Mouse (Mus musculus): ENCODE results near the gene Kif9.

The Kif9 gene

DNA sequence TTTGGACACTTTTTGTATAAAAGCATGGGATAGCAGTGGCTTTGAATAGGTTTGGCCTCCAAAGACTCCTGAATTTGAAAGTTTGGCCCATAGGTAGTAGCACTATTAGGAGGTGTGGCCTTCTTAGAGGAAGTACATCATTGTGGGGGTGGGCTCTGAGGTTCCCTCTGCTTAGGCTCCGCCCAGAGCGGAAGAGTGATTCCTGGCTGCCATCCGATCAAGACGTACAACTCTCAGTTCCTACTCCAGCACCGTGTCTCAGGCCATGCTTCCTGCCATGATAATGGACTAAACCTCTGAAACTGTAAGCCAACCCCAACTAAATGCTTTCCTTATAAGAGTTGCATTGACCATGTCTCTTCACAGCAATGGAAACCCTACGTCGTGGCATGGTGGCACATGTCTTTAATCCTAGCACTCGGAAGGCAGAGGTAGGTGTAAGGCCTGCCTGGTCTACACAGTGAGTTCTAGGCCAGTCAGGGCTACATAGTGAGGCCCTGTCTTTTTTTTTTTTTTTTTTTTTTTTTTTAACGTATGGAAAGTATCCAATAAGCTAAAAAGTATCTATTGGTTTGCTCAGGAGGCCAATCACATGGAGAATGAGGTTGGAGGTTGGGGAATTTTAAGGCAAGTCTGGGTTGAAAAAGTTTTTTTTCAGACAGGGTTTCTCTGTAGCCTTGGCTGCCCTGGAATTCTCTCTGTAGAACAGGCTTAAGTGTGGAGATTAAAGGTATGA, 52.4 kb downstream of the Kif9 start:
- DNase-seq: no peak

DNA sequence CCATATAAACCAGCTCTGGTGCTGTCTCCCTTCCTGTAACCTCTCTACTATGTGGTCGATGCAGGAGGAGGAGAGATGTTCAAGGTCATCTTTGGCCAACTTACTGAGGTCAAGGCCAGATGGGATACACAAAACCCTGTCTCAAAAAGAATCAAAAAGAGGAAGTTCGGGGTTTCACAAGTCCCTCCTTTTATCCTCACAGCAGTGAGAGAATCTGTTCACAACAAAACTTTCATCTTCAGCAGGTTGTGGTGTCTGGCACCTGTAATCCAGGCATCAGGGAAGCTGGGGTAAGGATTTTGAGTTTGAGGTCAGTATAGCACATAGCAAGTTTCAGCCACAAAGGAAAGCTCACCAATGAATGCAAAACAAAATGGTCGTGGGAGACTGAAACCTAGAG, 53.9 kb downstream of the Kif9 start:
- DNase-seq: no peak

DNA sequence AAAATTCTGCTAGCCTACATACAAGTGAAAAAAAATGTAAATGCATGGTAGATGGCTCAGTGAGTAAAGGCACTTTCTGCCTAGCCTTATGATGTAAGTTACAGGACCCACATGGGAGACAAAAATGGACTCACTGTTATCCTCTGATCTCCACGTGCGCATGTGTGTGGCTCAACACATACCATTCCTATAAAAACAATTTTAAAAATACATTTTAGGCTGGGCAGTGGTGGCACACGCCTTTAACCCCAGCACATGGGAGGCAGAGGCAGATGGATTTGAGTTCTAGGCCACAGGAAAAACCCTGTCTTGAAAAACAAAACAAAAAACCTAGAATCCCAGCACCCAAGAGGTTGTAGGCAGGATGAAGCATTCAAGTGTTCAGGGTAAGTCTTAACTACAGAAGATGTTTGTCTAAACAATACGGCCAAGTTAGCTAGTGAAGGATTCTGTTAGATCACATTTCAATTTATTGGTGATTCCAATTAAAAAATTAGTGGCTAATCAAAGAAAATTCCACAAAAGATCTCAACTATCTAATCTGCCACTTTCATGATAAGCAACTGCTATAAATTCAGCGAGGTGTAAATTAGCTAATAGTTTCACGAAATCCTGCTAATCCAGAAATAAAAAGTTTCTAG, 54.5 kb downstream of the Kif9 start:
- peak; percentile 31 for DNase-seq

DNA sequence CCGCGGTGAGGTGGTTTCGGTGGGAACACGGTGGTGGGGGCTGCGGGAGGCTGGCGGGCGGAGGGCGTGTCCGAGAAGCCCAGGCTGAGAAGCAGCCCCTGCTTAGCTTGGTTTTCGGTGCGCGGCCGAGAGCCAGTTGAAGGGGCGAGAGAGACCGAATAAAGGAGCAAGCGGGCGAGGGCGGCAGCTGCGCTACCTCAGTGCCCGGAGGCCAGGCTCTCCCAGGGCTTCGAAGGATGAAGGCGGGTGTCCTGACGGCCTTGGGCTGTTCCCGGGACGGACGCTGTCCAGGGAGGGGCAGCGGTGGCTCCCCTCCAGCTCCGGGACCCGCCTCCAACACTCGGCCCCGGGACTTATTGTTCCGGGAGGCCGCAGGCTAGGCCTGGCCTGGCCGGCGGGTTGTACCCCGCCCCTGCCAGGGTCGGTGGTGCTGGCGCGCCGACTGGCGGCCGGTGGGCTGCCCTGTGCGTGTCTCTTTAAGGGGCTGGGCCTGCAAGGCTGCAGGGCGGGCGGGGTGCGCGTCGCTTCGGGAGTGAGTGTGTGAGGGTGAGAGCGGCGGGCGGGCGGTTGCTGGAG, 55.2 kb downstream of the Kif9 start:
- peak; percentile 92 for DNase-seq

DNA sequence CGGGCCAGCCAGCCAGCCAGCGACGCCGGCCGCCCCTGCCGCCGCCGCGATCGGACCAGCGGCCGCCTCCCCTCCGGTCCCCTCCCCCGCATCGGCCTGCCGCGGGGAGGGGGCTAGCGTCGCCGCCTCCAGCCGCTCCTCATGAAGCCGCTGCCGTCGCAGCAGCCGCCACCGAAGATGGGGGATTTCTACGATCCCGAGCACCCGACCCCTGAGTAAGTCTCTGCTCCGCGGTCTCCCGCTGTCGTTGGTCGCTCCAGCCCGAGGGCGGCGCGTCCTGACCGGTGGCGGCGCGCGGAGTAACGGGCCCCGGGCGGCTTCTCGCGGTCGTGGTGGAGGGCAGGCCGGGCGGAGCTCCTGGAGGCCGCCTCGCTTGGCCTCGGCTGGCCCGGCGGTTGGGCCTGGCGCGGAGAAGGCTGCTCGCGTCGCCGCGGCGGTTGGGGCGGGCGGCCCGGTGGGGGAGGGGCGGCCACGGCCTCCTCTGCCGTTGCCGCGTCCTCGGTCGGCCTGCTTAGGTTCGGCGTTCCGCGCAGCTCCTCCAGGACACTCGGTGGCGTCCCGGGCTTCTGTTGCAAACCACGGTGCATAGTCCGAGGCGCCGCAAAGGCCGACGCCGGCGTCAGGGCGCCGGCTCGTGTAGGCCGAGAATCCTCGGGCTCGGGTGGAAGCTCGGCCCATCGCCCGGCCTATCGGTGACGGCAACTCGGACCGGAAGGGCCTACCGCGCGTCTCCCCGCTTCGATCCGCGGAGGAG, 56.0 kb downstream of the Kif9 start, which contains the start of gene Setd2:
Setd2 (plus strand) TSS at position 60 of the 754 bp plus-strand sequence.
- peak; percentile 67 for DNase-seq

DNA sequence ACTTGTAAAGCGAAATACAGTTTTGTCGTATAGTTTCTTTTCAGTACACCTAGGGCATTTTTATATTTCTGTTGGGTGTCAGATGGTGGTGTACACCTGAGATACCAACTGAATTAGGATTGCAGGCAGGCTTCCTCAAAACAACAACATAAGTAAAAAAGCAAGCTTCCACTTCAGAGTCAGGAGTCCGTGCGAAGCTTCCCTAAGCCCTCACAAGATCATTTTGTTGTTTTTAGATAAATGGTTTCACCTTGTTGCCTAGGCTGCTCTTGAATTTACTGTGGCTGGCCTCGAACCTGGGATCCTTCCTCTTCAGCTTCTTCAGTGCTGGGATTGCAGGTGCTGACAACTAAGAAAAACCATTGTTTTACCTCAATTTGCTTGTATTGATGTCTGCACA, 56.9 kb downstream of the Kif9 start:
- no peak for DNase-seq

DNA sequence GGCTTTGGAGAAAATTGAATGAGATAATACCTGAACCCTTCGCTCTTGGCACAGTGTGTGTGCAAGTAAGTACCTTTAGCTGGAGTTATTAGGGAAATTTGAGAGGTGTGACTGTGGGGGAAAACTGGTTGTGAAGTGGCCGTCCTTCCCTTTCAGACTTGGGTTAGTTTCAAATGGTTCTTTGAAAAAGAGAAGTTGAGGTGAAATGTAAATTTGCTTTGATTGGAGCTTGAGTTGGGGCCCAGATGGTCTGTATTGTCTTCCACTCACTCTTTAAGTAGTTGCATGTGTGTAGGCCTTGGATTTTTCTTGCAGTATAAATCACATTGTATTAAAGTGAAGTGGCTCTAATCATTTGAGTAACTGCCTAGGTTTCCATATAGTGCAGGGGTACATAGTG, 58.4 kb downstream of the Kif9 start:
- no peak for DNase-seq

DNA sequence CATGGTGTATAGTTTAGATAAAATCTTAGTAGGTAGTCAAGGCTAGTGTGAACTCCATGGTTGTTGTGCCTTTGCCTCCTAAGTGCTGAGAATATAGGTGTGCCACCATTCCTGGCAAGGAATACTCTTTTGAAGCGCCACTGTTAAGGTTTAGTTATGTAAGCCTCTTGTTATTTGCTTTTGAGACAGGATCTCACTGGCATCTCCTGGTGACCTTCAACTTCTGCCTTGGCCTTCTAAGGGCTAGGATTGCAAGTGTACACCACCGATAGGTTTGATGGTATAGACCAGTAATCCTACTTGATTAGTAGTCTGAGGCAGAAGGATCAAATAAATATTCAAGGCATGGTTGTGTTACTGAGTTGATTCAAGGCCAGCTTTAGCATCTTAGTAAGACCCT, 59.9 kb downstream of the Kif9 start:
- DNase-seq: no peak

DNA sequence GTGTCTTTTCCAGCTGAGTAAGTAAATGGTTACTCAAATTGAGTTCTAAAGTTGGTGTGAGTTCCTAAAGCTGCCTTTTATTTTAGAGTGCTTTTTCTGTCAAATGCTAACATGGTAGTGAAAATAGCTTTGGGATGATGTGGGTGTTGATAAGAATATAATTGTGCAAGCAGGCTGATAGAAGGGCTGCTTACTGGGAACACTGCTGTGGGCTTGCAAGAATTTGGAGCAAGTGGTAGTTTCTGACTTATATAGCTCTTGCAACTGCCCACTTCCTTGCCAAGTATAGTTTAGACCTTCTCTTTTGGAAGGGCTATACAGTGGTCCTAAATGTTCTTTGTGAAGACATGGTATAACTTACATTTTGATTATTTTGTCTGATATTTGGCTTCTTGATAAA, 61.8 kb downstream of the Kif9 start:
- no peak for DNase-seq

DNA sequence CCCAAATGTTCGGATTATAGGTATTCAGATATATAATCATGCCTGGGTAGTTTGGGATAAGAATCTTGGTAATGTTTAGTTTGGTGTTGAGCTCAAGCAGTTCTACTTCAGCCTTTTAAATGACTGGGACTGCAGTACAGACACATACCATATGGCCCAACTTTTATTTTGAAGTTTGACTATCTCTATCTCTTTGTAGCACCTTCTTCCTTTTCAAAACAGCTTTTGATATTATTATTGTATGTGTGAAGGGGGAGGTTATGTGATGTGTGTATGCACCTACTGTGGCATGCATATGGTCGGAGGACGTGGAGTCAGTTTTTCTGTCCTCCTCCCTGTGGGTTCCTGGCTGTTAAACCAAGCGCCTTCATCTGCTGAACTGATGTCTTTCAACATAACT, 65.2 kb downstream of the Kif9 start:
- no peak for DNase-seq

DNA sequence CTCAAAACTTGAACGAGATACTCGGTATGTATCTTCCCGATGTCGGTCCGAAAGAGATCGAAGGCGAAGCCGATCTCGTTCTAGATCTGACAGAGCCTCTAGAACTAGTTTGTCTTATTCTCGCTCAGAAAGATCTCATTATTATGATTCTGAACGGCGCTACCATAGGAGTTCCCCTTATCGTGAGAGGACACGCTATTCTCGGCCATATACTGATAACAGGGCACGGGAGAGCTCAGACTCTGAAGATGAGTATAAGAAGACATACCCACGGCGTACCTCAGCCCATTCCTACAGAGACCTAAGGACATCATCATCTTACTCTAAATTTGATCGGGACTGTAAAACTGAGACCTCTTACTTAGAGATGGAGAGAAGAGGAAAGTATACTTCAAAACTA, 71.5 kb downstream of the Kif9 start:
- no peak for DNase-seq

DNA sequence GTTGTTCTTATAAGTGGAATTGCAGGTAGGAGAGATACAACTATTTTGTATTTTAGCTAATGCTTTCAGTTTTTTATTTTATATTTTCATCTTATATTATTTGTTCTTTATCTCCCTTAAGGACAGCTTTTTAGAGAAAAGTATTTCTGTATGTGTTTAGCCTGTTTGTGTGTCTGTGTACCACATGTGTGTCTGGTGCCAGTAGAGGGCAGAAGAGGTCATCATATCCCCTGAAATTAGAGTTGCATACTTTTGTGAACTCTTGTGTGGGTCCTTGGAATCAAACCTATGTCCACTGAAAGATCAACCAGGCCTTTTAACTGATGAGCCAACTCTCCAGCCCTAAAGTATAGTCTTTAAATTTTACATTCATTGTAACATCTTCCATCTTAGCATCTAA, 91.6 kb downstream of the Kif9 start:
- DNase-seq: no peak
